Mouse (Mus musculus) lung, embryonic 16.5 days (tissue): ENCODE measurements at regions not wholly inside any gene's neighbourhood (a gene's known extent, or its start where the extent isn't known, plus 50 kb on each side); places are given as distances from the start of the nearest gene placed in this dataset.

Source experiments
- ATAC-seq: fragments of 200-750 bp; cut with Nextera tagmentation; 2 replicates; pipeline ENCODE4 v1.8.0; 2017; ENCODE audit warnings: low read depth, mild to moderate bottlenecking, moderate library complexity
- H3K27ac ChIP-seq: fragments of 300-500 bp; sonication (generic); 2 replicates; pipeline ENCODE4 v1.5.1; 2014; ENCODE audit warnings: mild to moderate bottlenecking, control low read depth, low read length
- H3K27me3 ChIP-seq: fragments of 300-500 bp; sonication (generic); 2 replicates; pipeline ENCODE4 v1.6.1; 2014; ENCODE audit warnings: low read depth, low read length, mixed read lengths; ENCODE audit not compliant: control insufficient read depth, insufficient read depth
- H3K36me3 ChIP-seq: fragments of 300-500 bp; sonication (generic); 2 replicates; pipeline ENCODE4 v1.6.1; 2014; ENCODE audit warnings: low read length; ENCODE audit not compliant: control insufficient read depth, insufficient read depth
- H3K4me1 ChIP-seq: fragments of 300-500 bp; sonication (generic); replicated peaks from 2 replicates; pipeline ENCODE4 v1.6.1; 2014; ENCODE audit warnings: low read length, mixed read lengths; ENCODE audit not compliant: control insufficient read depth, insufficient read depth
- H3K4me2 ChIP-seq: fragments of 300-500 bp; sonication (generic); 2 replicates; pipeline ENCODE4 v1.6.1; 2014; ENCODE audit warnings: low read depth, low read length, control low read depth
- H3K4me3 ChIP-seq: fragments of 300-500 bp; sonication (generic); 2 replicates; pipeline ENCODE4 v1.5.1; 2014; ENCODE audit warnings: mild to moderate bottlenecking, low read length, control low read depth
- H3K9ac ChIP-seq: fragments of 300-500 bp; sonication (generic); 2 replicates; pipeline ENCODE4 v1.6.1; 2014; ENCODE audit warnings: low read length, control low read depth
- H3K9me3 ChIP-seq: fragments of 300-500 bp; sonication (generic); 2 replicates; pipeline ENCODE4 v1.6.1; 2016; ENCODE audit warnings: low read length; ENCODE audit not compliant: control insufficient read depth
- WGBS: fragments of 180-500 bp; shearing (Covaris S2); extraction: QIAGEN DNeasy Blood & Tissue Kit; methylation state at CpG from one replicate; pipeline ENCODE4 v1.1.7; 2014; 5-methylcytosine and 5-hydroxymethylcytosine counted together

- Histone ChIP-seq H3K4me2 (no peak overlapping the region), H3K27ac (no peak overlapping the region), H3K36me3 (no peaks in the 10 kb centered on the region), H3K4me3 (no peak overlapping the region), H3K9ac (no peak overlapping the region), H3K27me3 (no peaks in the 10 kb centered on the region), H3K4me1 (no peaks in the 10 kb centered on the region), H3K9me3 (no peaks in the 10 kb centered on the region)
- WGBS, result 83% methylated on average over 2 of the region's 2 CpGs
- no peak for ATAC-seq
Observed at GRCm38 (mm10) chr14:97170841-97171240, 651.9 kb upstream of the Klhl1 start.

- Histone ChIP-seq H3K27ac (no peak overlapping the region), H3K27me3 (no peaks in the 10 kb centered on the region), H3K4me2 (no peak overlapping the region), H3K4me3 (no peak overlapping the region), H3K9ac (no peak overlapping the region), H3K4me1 (no peaks in the 10 kb centered on the region), H3K9me3 (no peaks in the 10 kb centered on the region), H3K36me3 (no peaks in the 10 kb centered on the region)
- WGBS, result 86% methylated on average over 2 of the region's 2 CpGs
- no peak for ATAC-seq
Observed at GRCm38 (mm10) chr14:97165793-97166192, 646.9 kb upstream of the Klhl1 start.

DNA sequence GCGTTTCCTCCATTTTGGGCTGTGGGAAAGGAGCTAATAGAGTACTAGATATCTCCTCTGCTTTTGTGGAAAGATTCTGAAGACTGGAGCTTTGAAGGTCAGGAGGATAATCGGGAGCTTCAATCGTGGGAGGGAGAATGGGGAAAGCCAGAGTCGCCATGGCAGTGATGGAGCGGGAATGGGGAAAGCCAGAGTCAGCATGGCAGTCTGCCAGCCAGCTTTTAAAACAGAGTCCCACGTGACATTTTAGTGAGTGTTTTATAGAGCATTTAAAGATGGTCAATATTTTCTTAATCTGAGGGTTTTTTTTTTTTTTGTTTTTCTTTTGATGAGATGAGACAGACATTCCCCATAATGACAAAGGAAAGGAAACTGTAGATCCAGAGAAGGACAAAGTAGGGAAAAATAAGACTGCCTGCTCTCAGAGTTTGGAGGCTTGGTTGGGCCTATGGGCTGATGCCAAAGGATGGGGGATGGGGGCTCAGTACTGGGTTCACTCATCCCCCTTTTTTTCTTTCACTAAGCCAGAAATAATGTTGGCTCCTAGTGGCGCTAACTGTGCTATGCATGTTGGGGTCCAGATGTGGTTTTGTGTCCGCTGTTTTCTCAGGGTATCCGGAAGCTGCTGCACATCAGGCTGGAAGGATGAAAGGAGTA, 630.2 kb upstream of the Klhl1 start:
- Histone ChIP-seq H3K9ac (no peak overlapping the region), H3K4me1 (no peaks in the 10 kb centered on the region), H3K4me3 (no peak overlapping the region), H3K27me3 (no peaks in the 10 kb centered on the region), H3K36me3 (no peaks in the 10 kb centered on the region), H3K4me2 (no peak overlapping the region), H3K27ac (no peak overlapping the region), H3K9me3 (no peaks in the 10 kb centered on the region)
- ATAC-seq, result peak; percentile 52
- WGBS, result 71% methylated on average over 9 of the region's 9 CpGs

- no peak for ATAC-seq
- H3K36me3 ChIP-seq, result no peaks in the 10 kb centered on the region
- no peak overlapping the region for H3K4me3 ChIP-seq
- H3K9me3 ChIP-seq, result no peaks in the 10 kb centered on the region
- no peaks in the 10 kb centered on the region for H3K4me1 ChIP-seq
- H3K27me3 ChIP-seq, result no peaks in the 10 kb centered on the region
- WGBS, result 75% methylated on average over 8 of the region's 8 CpGs
- no peak overlapping the region for H3K27ac ChIP-seq
- H3K9ac ChIP-seq, result no peak overlapping the region
- no peak overlapping the region for H3K4me2 ChIP-seq
Observed at GRCm38 (mm10) chr14:97115918-97116635, 597.2 kb upstream of the Klhl1 start.

- no peak overlapping the region for H3K9ac ChIP-seq
- no peaks in the 10 kb centered on the region for H3K4me1 ChIP-seq
- ATAC-seq, result no peak
- no peak overlapping the region for H3K4me2 ChIP-seq
- no peaks in the 10 kb centered on the region for H3K27me3 ChIP-seq
- WGBS, result 69% methylated on average over 4 of the region's 4 CpGs
- no peak overlapping the region for H3K4me3 ChIP-seq
- no peak overlapping the region for H3K27ac ChIP-seq
- H3K9me3 ChIP-seq, result no peaks in the 10 kb centered on the region
- no peaks in the 10 kb centered on the region for H3K36me3 ChIP-seq
Observed at GRCm38 (mm10) chr14:97101090-97101675, 582.3 kb upstream of the Klhl1 start.

- Histone ChIP-seq H3K27ac (no peak overlapping the region), H3K27me3 (no peaks in the 10 kb centered on the region), H3K4me1 (no peaks in the 10 kb centered on the region), H3K9ac (no peak overlapping the region), H3K36me3 (no peaks in the 10 kb centered on the region), H3K4me2 (no peak overlapping the region), H3K9me3 (no peaks in the 10 kb centered on the region), H3K4me3 (no peak overlapping the region)
- 84% methylated on average over 7 of the region's 7 CpGs for WGBS
- no peak for ATAC-seq
Observed at GRCm38 (mm10) chr14:97093389-97093788, 574.5 kb upstream of the Klhl1 start.

- ATAC-seq, result no peak
- H3K27me3 ChIP-seq, result no peaks in the 10 kb centered on the region
- no peak overlapping the region for H3K27ac ChIP-seq
- no peak overlapping the region for H3K4me3 ChIP-seq
- no peaks in the 10 kb centered on the region for H3K9me3 ChIP-seq
- no peak overlapping the region for H3K4me2 ChIP-seq
- H3K9ac ChIP-seq, result no peak overlapping the region
- no peaks in the 10 kb centered on the region for H3K36me3 ChIP-seq
- 77% methylated on average over 4 of the region's 4 CpGs for WGBS
- no peaks in the 10 kb centered on the region for H3K4me1 ChIP-seq
Observed at GRCm38 (mm10) chr14:97088863-97089262, 570.0 kb upstream of the Klhl1 start.

GRCm38 (mm10) chr14:97087346-97087745, 568.4 kb upstream of the Klhl1 start:
- 72% methylated on average over 2 of the region's 2 CpGs for WGBS
- no peak overlapping the region for H3K9ac ChIP-seq
- no peak overlapping the region for H3K4me2 ChIP-seq
- H3K4me3 ChIP-seq, result no peak overlapping the region
- H3K27me3 ChIP-seq, result no peaks in the 10 kb centered on the region
- H3K4me1 ChIP-seq, result no peaks in the 10 kb centered on the region
- H3K36me3 ChIP-seq, result no peaks in the 10 kb centered on the region
- H3K9me3 ChIP-seq, result no peaks in the 10 kb centered on the region
- no peak overlapping the region for H3K27ac ChIP-seq
- no peak for ATAC-seq

GRCm38 (mm10) chr14:97086363-97087309, 567.7 kb upstream of the Klhl1 start:
- H3K27me3 ChIP-seq, result no peaks in the 10 kb centered on the region
- no peaks in the 10 kb centered on the region for H3K4me1 ChIP-seq
- no peak overlapping the region for H3K4me3 ChIP-seq
- H3K27ac ChIP-seq, result no peak overlapping the region
- H3K4me2 ChIP-seq, result no peak overlapping the region
- no peak for ATAC-seq
- no peaks in the 10 kb centered on the region for H3K9me3 ChIP-seq
- no peak overlapping the region for H3K9ac ChIP-seq
- H3K36me3 ChIP-seq, result no peaks in the 10 kb centered on the region
- 77% methylated on average over 5 of the region's 5 CpGs for WGBS
